In genomic region chr5:35892363-35892762, GRCm38 (mm10) we compare ENCODE assay signal across 12 mouse cellular contexts. TPM values are rescaled to one million over a fixed set of nuclear protein-coding genes. Genes with fewer than 3 reads are reported as not detected.
DNase-seq lines count a peak whose midpoint lies in the region; ATAC-seq and TF ChIP-seq lines count a peak whose summit lies in the region.
"Had no signal": no experiment of that assay in that cellular context is flagged by ENCODE, and none has a peak within 500 bp of the region (broad histone marks: within the 10 kb centered on the region; RNA-seq: fewer than 3 reads in every experiment).

No protein-coding gene starts in this region.

- no peak overlapping the region for H3K9ac ChIP-seq in liver, postnatal 0 days (replicated peaks)
- no peak overlapping the region for H3K9ac ChIP-seq in liver, embryonic 12.5 days
- no peak overlapping the region for H3K9ac ChIP-seq in embryonic facial prominence, embryonic 13.5 days
- H3K9ac ChIP-seq in intestine, embryonic 16.5 days (ENCODE audit: low read depth, low read length) = no peak overlapping the region
- H3K9ac ChIP-seq: forebrain, embryonic 13.5 days; liver, embryonic 15.5 days; neural tube, embryonic 12.5 days had no signal

- DNase-seq in heart, adult 11 months = peak; percentile 92
- no peak for DNase-seq in heart, postnatal 14 days
- no peak for DNase-seq in liver, postnatal 0 days
- DNase-seq in left cerebral cortex, adult 11 months (ENCODE audit: low spot score) = no peak
- DNase-seq in spleen, postnatal 36 days (ENCODE audit: low spot score in 2 of 2) = no peak

- H3K27me3 ChIP-seq in liver, postnatal 0 days (ENCODE audit: insufficient read depth, low read length) = peaks cover 15% of the 10 kb centered on the region
- H3K27me3 ChIP-seq in liver, embryonic 12.5 days (replicated peaks) = peaks cover 52% of the 10 kb centered on the region
- H3K27me3 ChIP-seq in embryonic facial prominence, embryonic 13.5 days = peaks cover 9% of the 10 kb centered on the region
- no peaks in the 10 kb centered on the region for H3K27me3 ChIP-seq in intestine, embryonic 16.5 days (replicated peaks; ENCODE audit: control insufficient read depth, insufficient read depth, low read length)
- H3K27me3 ChIP-seq: forebrain, embryonic 13.5 days; neural tube, embryonic 12.5 days had no signal

- ATAC-seq in liver, postnatal 0 days = no peak
- no peak for ATAC-seq in liver, embryonic 12.5 days
- no peak for ATAC-seq in embryonic facial prominence, embryonic 13.5 days (ENCODE audit: insufficient number of reproducible peaks, insufficient read depth, low FRiP score, low TSS enrichment, low read depth)
- ATAC-seq in intestine, embryonic 16.5 days = no peak

- no peaks in the 10 kb centered on the region for H3K9me3 ChIP-seq in liver, postnatal 0 days (ENCODE audit: low read length)
- no peaks in the 10 kb centered on the region for H3K9me3 ChIP-seq in liver, embryonic 12.5 days (replicated peaks)
- H3K9me3 ChIP-seq in embryonic facial prominence, embryonic 13.5 days = no peaks in the 10 kb centered on the region
- no peaks in the 10 kb centered on the region for H3K9me3 ChIP-seq in intestine, embryonic 16.5 days (ENCODE audit: control insufficient read depth, low read length)
- H3K9me3 ChIP-seq: forebrain, embryonic 13.5 days; liver, embryonic 15.5 days; neural tube, embryonic 12.5 days had no signal

- TF ChIP-seq CTCF in liver, postnatal 0 days (IDR thresholded peaks at IDR 0.05; ENCODE audit: low read depth) = no peak

- H3K36me3 ChIP-seq in liver, postnatal 0 days (replicated peaks; ENCODE audit: insufficient read depth, low read length) = no peaks in the 10 kb centered on the region
- H3K36me3 ChIP-seq in liver, embryonic 12.5 days = no peaks in the 10 kb centered on the region
- H3K36me3 ChIP-seq in embryonic facial prominence, embryonic 13.5 days = no peaks in the 10 kb centered on the region
- H3K36me3 ChIP-seq in intestine, embryonic 16.5 days (ENCODE audit: control insufficient read depth, insufficient read depth, low read length) = no peaks in the 10 kb centered on the region
- H3K36me3 ChIP-seq: G1E; liver, embryonic 15.5 days; neural tube, embryonic 12.5 days had no signal

- peak overlapping the region; percentile 79; the same call in 1 of the 2 replicates for H3K4me2 ChIP-seq in liver, postnatal 0 days (ENCODE audit: low read depth, low read length)
- no peak overlapping the region for H3K4me2 ChIP-seq in liver, embryonic 12.5 days
- peak overlapping the region; percentile 97; the same call in 1 of the 2 replicates for H3K4me2 ChIP-seq in embryonic facial prominence, embryonic 13.5 days
- peak overlapping the region; percentile 58; the same call in 1 of the 2 replicates for H3K4me2 ChIP-seq in intestine, embryonic 16.5 days (ENCODE audit: low read depth, low read length)

- no peak overlapping the region for H3K4me3 ChIP-seq in liver, postnatal 0 days (ENCODE audit: low read depth, low read length)
- no peak overlapping the region for H3K4me3 ChIP-seq in liver, embryonic 12.5 days
- no peak overlapping the region for H3K4me3 ChIP-seq in embryonic facial prominence, embryonic 13.5 days
- no peak overlapping the region for H3K4me3 ChIP-seq in intestine, embryonic 16.5 days (ENCODE audit: low read length)

- TF ChIP-seq EP300 in liver, postnatal 0 days (IDR thresholded peaks at IDR 0.05; ENCODE audit: low read depth) = no peak

- intact Hi-C loops in heart, postnatal 14 days (cut with DNase I) = loop anchor here (1.0 to 5.0 kb wide), 2 partner anchors 35 to 82 kb away; no protein-coding TSS in a partner anchor

- H3K27ac ChIP-seq in liver, postnatal 0 days (ENCODE audit: low read depth) = no peak overlapping the region
- H3K27ac ChIP-seq in liver, embryonic 12.5 days = no peak overlapping the region
- H3K27ac ChIP-seq in embryonic facial prominence, embryonic 13.5 days = no peak overlapping the region
- H3K27ac ChIP-seq in intestine, embryonic 16.5 days (ENCODE audit: low read length) = no peak overlapping the region
- H3K27ac ChIP-seq: forebrain, embryonic 13.5 days; liver, embryonic 15.5 days; neural tube, embryonic 12.5 days had no signal

- WGBS in liver, postnatal 0 days (ENCODE audit: insufficient replicate concordance) = 56% methylated on average over 3 of the region's 3 CpGs
- WGBS in liver, embryonic 12.5 days (ENCODE audit: insufficient replicate concordance) = 67% methylated on average over 3 of the region's 3 CpGs
- 80% methylated on average over 3 of the region's 3 CpGs for WGBS in embryonic facial prominence, embryonic 13.5 days
- WGBS in intestine, embryonic 16.5 days = 73% methylated on average over 3 of the region's 3 CpGs

- peaks cover 7% of the 10 kb centered on the region for H3K4me1 ChIP-seq in liver, postnatal 0 days (ENCODE audit: insufficient read depth)
- peaks cover 14% of the 10 kb centered on the region for H3K4me1 ChIP-seq in liver, embryonic 12.5 days
- peaks cover 19% of the 10 kb centered on the region for H3K4me1 ChIP-seq in embryonic facial prominence, embryonic 13.5 days
- H3K4me1 ChIP-seq in intestine, embryonic 16.5 days (ENCODE audit: control insufficient read depth, insufficient read depth, low read length) = peaks cover 17% of the 10 kb centered on the region

RNA-seq across cellular contexts. Expression of gene Afap1, which starts 0.8 kb away (rescaled TPM):
- 10 to 100 TPM; 28.3 to 28.7 TPM for total RNA-seq in heart, postnatal 14 days (2021)
- polyA plus RNA-seq in liver, postnatal 0 days (2015; fragmentation: Nextera tagmentation; extraction: Ambion mirVana) = 1.1 and 1.2 TPM in 2 replicates
- polyA plus RNA-seq in liver, embryonic 12.5 days (2016; fragmentation: Nextera tagmentation; extraction: Ambion mirVana) = 2.6 and 2.7 TPM in 2 replicates
- 18.1 and 20.9 TPM in 2 replicates for polyA plus RNA-seq in embryonic facial prominence, embryonic 13.5 days (2015; fragmentation: Nextera tagmentation; extraction: Ambion mirVana)
- 12.6 and 13.3 TPM in 2 replicates for polyA plus RNA-seq in intestine, embryonic 16.5 days (2015; fragmentation: Nextera tagmentation; extraction: Ambion mirVana)
- polyA plus RNA-seq: G1E had no signal
